Mouse (Mus musculus): Measurements from ENCODE around the gene Sytl2. TPM values are rescaled to one million over a fixed set of nuclear protein-coding genes. Genes with fewer than 3 reads are reported as not detected.

The Sytl2 gene
- polyA plus RNA-seq, 1 experiment, result 5.9 TPM

DNA sequence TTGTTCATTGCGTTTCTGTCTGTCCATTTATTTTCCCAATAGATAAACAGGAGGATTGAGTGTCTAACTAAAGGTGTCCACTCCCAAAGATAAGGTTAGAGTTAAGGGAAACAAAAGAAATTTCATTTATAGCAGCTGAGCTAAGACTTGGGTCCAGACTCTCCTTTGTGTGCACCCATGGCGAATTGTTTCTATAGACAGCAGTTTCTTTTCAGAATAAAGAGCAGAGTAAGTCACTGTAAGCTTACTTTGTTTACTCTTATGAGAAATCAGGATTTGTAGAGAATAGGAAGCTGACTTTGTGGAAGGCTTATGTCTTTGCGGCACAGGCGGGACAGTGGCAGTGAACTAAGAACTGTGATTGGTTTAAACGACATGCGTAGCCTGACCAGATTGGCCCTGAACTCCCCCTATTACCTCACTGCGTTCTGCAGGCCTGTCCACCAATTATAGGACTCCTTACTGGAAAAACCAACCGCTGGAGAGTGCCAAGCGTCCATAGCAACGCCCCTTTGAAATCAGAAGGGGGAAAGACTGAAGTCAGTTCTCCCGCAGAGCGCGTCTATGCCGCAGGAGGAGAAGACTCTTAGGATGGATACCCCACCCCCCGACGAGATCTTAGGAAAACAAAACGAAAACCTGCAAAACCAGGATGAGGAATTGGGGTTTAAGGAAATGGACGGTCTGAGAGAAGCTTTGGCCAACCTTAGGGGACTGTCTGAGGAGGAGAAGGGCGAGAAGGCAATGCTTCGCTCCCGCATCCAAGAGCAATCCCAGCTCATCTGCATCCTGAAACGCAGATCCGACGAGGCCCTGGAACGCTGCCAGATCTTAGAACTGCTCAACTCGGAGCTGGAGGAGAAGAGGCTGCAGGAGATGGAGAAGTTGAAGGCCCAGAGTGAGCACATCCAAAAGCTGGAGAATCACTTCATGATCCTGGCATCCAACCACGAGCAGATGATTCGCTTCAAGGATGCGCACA is 124.3 kb downstream of the Sytl2 start, which contains the start of gene Ccdc89:
Ccdc89 (plus strand) TSS at position 558 of the 982 bp plus-strand sequence.
- H3K36me3 ChIP-seq (ENCODE audit: control insufficient read depth, insufficient read depth, low read length), result no peaks in the 10 kb centered on the region
- H3K4me1 ChIP-seq (replicated peaks; ENCODE audit: control insufficient read depth, insufficient read depth, low read length), result no peaks in the 10 kb centered on the region
- DNase-seq, result no peak
- H3K27ac ChIP-seq (ENCODE audit: control insufficient read depth, insufficient read depth, low read length), result no peak within 1 kb of the TSS
- H3K4me3 ChIP-seq (ENCODE audit: control insufficient read depth, insufficient read depth, low read length), result no peak within 1 kb of the TSS
- 36% methylated on average over 29 of the region's 29 CpGs for WGBS
- no peak for TF ChIP-seq POLR2A (IDR thresholded peaks at IDR 0.05; ENCODE audit: control insufficient read depth, extremely low read depth, insufficient read depth, low read length, poor library complexity)
- no peak for TF ChIP-seq CTCF (IDR thresholded peaks at IDR 0.05; ENCODE audit: borderline replicate concordance, control insufficient read depth, extremely low read depth, insufficient read depth, low read length, poor library complexity)
- H3K27me3 ChIP-seq (ENCODE audit: control insufficient read depth, insufficient read depth, low read length), result no peaks in the 10 kb centered on the region

DNA sequence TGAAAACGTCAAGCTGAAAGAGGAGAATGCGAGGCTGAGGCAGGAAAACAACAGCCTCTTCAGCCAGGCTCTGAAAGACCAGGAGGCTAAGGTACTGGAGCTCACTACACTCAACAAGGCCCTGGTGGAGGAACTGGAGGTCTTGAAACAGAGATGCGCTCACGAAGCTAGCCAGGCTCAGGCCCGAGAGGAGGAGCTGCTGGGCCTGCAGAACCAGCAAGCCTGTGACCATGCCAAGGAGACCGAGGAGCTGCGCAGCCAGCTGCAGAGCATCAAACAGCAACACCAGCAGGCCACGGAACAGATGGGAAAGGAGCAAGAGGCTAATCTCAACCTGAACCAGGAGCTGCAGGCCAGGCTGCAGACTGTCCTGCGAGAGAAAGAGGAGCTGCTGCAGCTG is 125.0 kb downstream of the Sytl2 start:
- Histone ChIP-seq H3K4me3 (ENCODE audit: control insufficient read depth, insufficient read depth, low read length) (no peak overlapping the region), H3K27me3 (ENCODE audit: control insufficient read depth, insufficient read depth, low read length) (no peaks in the 10 kb centered on the region), H3K36me3 (ENCODE audit: control insufficient read depth, insufficient read depth, low read length) (no peaks in the 10 kb centered on the region), H3K27ac (ENCODE audit: control insufficient read depth, insufficient read depth, low read length) (no peak overlapping the region), H3K4me1 (replicated peaks; ENCODE audit: control insufficient read depth, insufficient read depth, low read length) (no peaks in the 10 kb centered on the region)
- TF ChIP-seq CTCF (IDR thresholded peaks at IDR 0.05; ENCODE audit: borderline replicate concordance, control insufficient read depth, extremely low read depth, insufficient read depth, low read length, poor library complexity), result no peak
- TF ChIP-seq POLR2A (IDR thresholded peaks at IDR 0.05; ENCODE audit: control insufficient read depth, extremely low read depth, insufficient read depth, low read length, poor library complexity), result no peak
- WGBS, result 84% methylated on average over 9 of the region's 9 CpGs
- no peak for DNase-seq

DNA sequence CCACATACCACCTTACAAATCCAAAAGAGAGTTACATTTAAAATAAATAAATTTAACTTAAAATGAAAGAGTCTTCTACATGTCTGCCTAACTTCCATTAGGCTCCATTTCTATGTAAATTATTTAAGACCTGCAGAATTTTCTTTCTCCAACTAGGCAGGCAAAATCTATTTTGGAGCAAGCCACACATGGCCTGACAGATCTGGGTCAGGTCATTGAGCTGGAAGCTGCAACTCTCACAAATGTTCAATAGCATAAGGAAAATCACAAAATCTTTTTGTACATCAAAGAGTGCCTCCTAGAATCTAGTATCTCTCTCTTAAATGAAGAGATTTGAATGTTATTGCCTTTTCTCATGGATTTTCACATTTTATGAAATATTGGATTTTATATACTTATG is 130.2 kb downstream of the Sytl2 start:
- no peaks in the 10 kb centered on the region for H3K36me3 ChIP-seq (ENCODE audit: control insufficient read depth, insufficient read depth, low read length)
- H3K27ac ChIP-seq (ENCODE audit: control insufficient read depth, insufficient read depth, low read length), result no peak overlapping the region
- TF ChIP-seq POLR2A (IDR thresholded peaks at IDR 0.05; ENCODE audit: control insufficient read depth, extremely low read depth, insufficient read depth, low read length, poor library complexity), result no peak
- TF ChIP-seq CTCF (IDR thresholded peaks at IDR 0.05; ENCODE audit: borderline replicate concordance, control insufficient read depth, extremely low read depth, insufficient read depth, low read length, poor library complexity), result no peak
- H3K27me3 ChIP-seq (ENCODE audit: control insufficient read depth, insufficient read depth, low read length), result no peaks in the 10 kb centered on the region
- no peak overlapping the region for H3K4me3 ChIP-seq (ENCODE audit: control insufficient read depth, insufficient read depth, low read length)
- no peak for DNase-seq
- no peaks in the 10 kb centered on the region for H3K4me1 ChIP-seq (replicated peaks; ENCODE audit: control insufficient read depth, insufficient read depth, low read length)

DNA sequence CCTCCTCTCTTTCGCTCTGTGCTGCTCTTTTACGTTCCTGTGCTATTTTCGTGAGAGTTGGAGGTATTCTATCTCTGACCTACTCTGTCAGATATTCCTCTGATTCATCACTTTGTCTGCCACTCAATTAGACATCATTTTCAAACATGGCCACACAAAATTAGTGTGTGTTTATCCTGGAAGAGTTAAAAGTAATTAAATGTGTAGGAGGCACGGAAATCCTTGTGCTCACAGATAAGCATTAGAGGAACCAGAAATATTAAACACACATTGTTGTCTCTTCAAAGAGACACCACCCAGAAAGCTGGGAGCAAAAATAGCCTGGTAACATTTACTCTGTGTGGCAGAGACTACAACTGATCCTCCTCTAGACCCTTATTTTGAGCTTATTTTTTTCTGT is 138.0 kb downstream of the Sytl2 start:
- Histone ChIP-seq H3K27ac (ENCODE audit: control insufficient read depth, insufficient read depth, low read length) (no peak overlapping the region), H3K36me3 (ENCODE audit: control insufficient read depth, insufficient read depth, low read length) (no peaks in the 10 kb centered on the region), H3K27me3 (ENCODE audit: control insufficient read depth, insufficient read depth, low read length) (no peaks in the 10 kb centered on the region), H3K4me1 (replicated peaks; ENCODE audit: control insufficient read depth, insufficient read depth, low read length) (peaks cover 5% of the 10 kb centered on the region), H3K4me3 (ENCODE audit: control insufficient read depth, insufficient read depth, low read length) (no peak overlapping the region)
- TF ChIP-seq CTCF (IDR thresholded peaks at IDR 0.05; ENCODE audit: borderline replicate concordance, control insufficient read depth, extremely low read depth, insufficient read depth, low read length, poor library complexity), result no peak
- TF ChIP-seq POLR2A (IDR thresholded peaks at IDR 0.05; ENCODE audit: control insufficient read depth, extremely low read depth, insufficient read depth, low read length, poor library complexity), result no peak
- no peak for DNase-seq
- WGBS, result 96% methylated on average over 4 of the region's 4 CpGs

DNA sequence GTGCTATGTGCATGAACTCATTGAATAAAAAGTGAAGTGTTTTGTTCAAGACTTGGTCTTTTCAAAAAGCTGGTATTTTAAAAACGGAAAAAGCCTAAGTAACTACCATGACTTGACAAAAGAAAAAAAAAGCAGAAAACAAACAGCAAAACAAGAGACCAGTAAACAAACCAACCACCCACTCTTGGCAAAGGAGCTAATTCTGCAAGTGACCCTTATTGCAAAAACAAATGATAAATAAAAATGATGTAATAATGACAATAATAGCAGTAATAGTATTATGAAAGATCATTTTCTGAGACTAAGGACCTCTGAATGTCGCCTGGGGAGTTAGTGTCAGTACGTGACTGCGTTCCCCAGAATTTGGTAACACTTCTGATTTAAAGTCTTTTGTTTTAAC is 140.0 kb downstream of the Sytl2 start:
- DNase-seq, result no peak
- TF ChIP-seq POLR2A (IDR thresholded peaks at IDR 0.05; ENCODE audit: control insufficient read depth, extremely low read depth, insufficient read depth, low read length, poor library complexity) (no peak), CTCF (IDR thresholded peaks at IDR 0.05; ENCODE audit: borderline replicate concordance, control insufficient read depth, extremely low read depth, insufficient read depth, low read length, poor library complexity) (no peak)
- H3K4me3 ChIP-seq (ENCODE audit: control insufficient read depth, insufficient read depth, low read length), result no peak overlapping the region
- 8% methylated on average over 4 of the region's 4 CpGs for WGBS
- no peaks in the 10 kb centered on the region for H3K27me3 ChIP-seq (ENCODE audit: control insufficient read depth, insufficient read depth, low read length)
- peaks cover 5% of the 10 kb centered on the region for H3K4me1 ChIP-seq (replicated peaks; ENCODE audit: control insufficient read depth, insufficient read depth, low read length)
- no peaks in the 10 kb centered on the region; the same call in 1 of the 2 replicates for H3K36me3 ChIP-seq (ENCODE audit: control insufficient read depth, insufficient read depth, low read length)
- no peak overlapping the region; the same call in 1 of the 2 replicates for H3K27ac ChIP-seq (ENCODE audit: control insufficient read depth, insufficient read depth, low read length)

DNA sequence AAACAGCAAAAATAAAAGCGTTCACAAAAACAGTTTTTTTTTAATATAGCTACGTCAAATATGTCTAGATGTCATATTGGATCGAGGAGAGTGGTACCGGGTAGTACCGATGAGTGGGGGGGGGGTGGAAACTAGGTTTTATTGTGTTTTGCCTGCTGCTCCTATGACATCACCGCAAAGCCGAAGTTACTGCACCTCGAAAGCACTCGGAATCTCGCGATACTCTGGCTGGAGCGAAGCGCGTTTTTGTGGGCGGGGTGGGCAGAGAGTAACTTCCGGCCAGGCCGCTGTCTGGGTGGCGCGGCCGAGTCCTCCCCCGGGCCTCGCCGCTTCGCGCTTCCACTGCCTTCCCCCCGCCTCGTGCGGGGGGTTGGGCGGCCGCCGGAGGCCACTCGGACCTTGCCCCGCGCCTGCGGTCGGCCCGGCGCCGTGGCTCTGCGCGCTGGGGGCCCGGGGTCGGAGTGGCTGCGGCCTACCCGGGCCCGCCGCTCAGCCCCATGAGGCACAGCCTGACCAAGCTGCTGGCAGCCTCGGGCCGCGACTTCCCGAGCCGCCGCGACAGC is 140.5 kb downstream of the Sytl2 start, which contains the start of gene Crebzf:
Crebzf (plus strand) TSS at position 212 of the 563 bp plus-strand sequence.
- H3K27me3 ChIP-seq (ENCODE audit: control insufficient read depth, insufficient read depth, low read length), result no peaks in the 10 kb centered on the region
- peak within 1 kb of the TSS; percentile 71 for H3K4me3 ChIP-seq (ENCODE audit: control insufficient read depth, insufficient read depth, low read length)
- peak; percentile 95 for DNase-seq
- no peaks in the 10 kb centered on the region; the same call in 1 of the 2 replicates for H3K36me3 ChIP-seq (ENCODE audit: control insufficient read depth, insufficient read depth, low read length)
- TF ChIP-seq CTCF (IDR thresholded peaks at IDR 0.05; ENCODE audit: borderline replicate concordance, control insufficient read depth, extremely low read depth, insufficient read depth, low read length, poor library complexity) (no peak), POLR2A (IDR thresholded peaks at IDR 0.05; ENCODE audit: control insufficient read depth, extremely low read depth, insufficient read depth, low read length, poor library complexity) (peak; percentile 87)
- no peak within 1 kb of the TSS; the same call in 1 of the 2 replicates for H3K27ac ChIP-seq (ENCODE audit: control insufficient read depth, insufficient read depth, low read length)
- under 1% methylated on average over 53 of the region's 54 CpGs for WGBS
- peaks cover 4% of the 10 kb centered on the region for H3K4me1 ChIP-seq (replicated peaks; ENCODE audit: control insufficient read depth, insufficient read depth, low read length)
